Mouse (Mus musculus) adrenal gland, adult 8-10 months (tissue): ENCODE results near the gene Wdr62. TPM values are rescaled to one million over a fixed set of nuclear protein-coding genes. Genes with fewer than 3 reads are reported as not detected.
"Not testable (repeated sequence)": the region's sequence is repeated elsewhere in the genome, so short reads cannot be mapped to it uniquely, and the experiment has no call there.

ENCODE experiments used
- DNase-seq: peaks from one replicate; pipeline ENCODE4 v3.0.0; 2022
- total RNA-seq, 4 experiments: library from RNA; stranded (reverse); gene quantifications; 2 replicates each; pipeline ENCODE4 v1.2.4; 2022

The Wdr62 gene
- total RNA-seq, 4 experiments from 2014 or later: 2.7 to 7.5 (median 4.5) TPM

- DNase-seq: peak; percentile 79
Observed at GRCm38 (mm10) chr7:30202895-30203690, 77.1 kb downstream of the Wdr62 start.

- DNase-seq: not testable (repeated sequence)
Observed at GRCm38 (mm10) chr7:30200661-30201060, 79.6 kb downstream of the Wdr62 start.

GRCm38 (mm10) chr7:30200200-30200599 lies 80.0 kb downstream of the Wdr62 start:
- DNase-seq: no peak

- no peak for DNase-seq
Observed at GRCm38 (mm10) chr7:30199498-30200139, 80.6 kb downstream of the Wdr62 start.

GRCm38 (mm10) chr7:30198481-30198971 lies 81.7 kb downstream of the Wdr62 start, which contains the start of gene Capns1:
Gene Capns1 (minus strand): TSS chr7:30198811.
- DNase-seq: no peak

- no peak for DNase-seq
Observed at GRCm38 (mm10) chr7:30197592-30198129, 82.6 kb downstream of the Wdr62 start.

- no peak for DNase-seq
Observed at GRCm38 (mm10) chr7:30196171-30196570, 84.0 kb downstream of the Wdr62 start.

GRCm38 (mm10) chr7:30195461-30195860 lies 84.8 kb downstream of the Wdr62 start:
- no peak for DNase-seq

- DNase-seq: peak; percentile 95
Observed at GRCm38 (mm10) chr7:30194884-30195283, 85.3 kb downstream of the Wdr62 start.

- DNase-seq: no peak
Observed at GRCm38 (mm10) chr7:30194101-30194831, 86.0 kb downstream of the Wdr62 start.

- DNase-seq: peak; percentile 71
Observed at GRCm38 (mm10) chr7:30193581-30194100, 86.6 kb downstream of the Wdr62 start.

GRCm38 (mm10) chr7:30193013-30193412 lies 87.2 kb downstream of the Wdr62 start:
- DNase-seq: no peak

- DNase-seq: no peak
Observed at GRCm38 (mm10) chr7:30192088-30192487, 88.1 kb downstream of the Wdr62 start.

Other genes starting within 250 kb of the Wdr62 start
- 1 to 10 TPM; 3.7 to 6.6 (median 4.9) TPM for gene Zfp14, start 229.0 kb downstream of the Wdr62 start, total RNA-seq
- gene Zfp82, start 207.5 kb downstream of the Wdr62 start, total RNA-seq: 1 to 10 TPM in 3 of 4 experiments, under 1 TPM in 1; 0.86 to 3.3 (median 2.8) TPM
- gene Gm26920, start 190.0 kb downstream of the Wdr62 start, total RNA-seq: 1 to 10 TPM in 1 of 4 experiments, under 1 TPM in 1, not detected in 2; 0.48 to 2.2 TPM
- gene Zfp566, start 189.9 kb downstream of the Wdr62 start, total RNA-seq: 1 to 10 TPM; 1.9 to 4.7 (median 4.1) TPM
- 10 to 100 TPM; 39.9 to 66.1 (median 44.5) TPM for gene Zfp260, start 185.6 kb downstream of the Wdr62 start, total RNA-seq
- 1 to 10 TPM; 3.6 to 5.7 (median 4.5) TPM for gene Zfp382, start 158.5 kb downstream of the Wdr62 start, total RNA-seq
- 10 to 100 TPM; 46.0 to 55.4 (median 54.0) TPM for gene Zfp146, start 110.7 kb downstream of the Wdr62 start, total RNA-seq
- gene Cox7a1, start 96.3 kb downstream of the Wdr62 start, total RNA-seq: 100 to 1,000 TPM in 3 of 4 experiments, 10 to 100 TPM in 1; 65.3 to 235 (median 137) TPM
- gene Capns1, start 81.6 kb downstream of the Wdr62 start, total RNA-seq: 100 to 1,000 TPM; 562 to 740 (median 679) TPM
- gene Polr2i, start 48.5 kb downstream of the Wdr62 start, total RNA-seq: 10 to 100 TPM; 62.8 to 93.8 (median 72.7) TPM
- gene Tbcb, start 48.1 kb downstream of the Wdr62 start, total RNA-seq: 100 to 1,000 TPM; 102 to 119 (median 108) TPM
- gene Ovol3, start 44.7 kb downstream of the Wdr62 start, total RNA-seq: not detected
- gene Thap8, start 325 bp downstream of the Wdr62 start, total RNA-seq: under 1 TPM in 2 of 4 experiments, not detected in 2; 0.21 to 0.97 TPM
- 10 to 100 TPM; 20.8 to 35.8 (median 30.0) TPM for gene Clip3, start 11.3 kb upstream of the Wdr62 start, total RNA-seq
- 100 to 1,000 TPM in 1 of 4 experiments, 10 to 100 TPM in 3; 60.5 to 112 (median 82.7) TPM for gene Alkbh6, start 28.3 kb upstream of the Wdr62 start, total RNA-seq
- gene Syne4, start 34.4 kb upstream of the Wdr62 start, total RNA-seq: 100 to 1,000 TPM in 1 of 4 experiments, 10 to 100 TPM in 3; 22.5 to 102 (median 57.8) TPM
- 1 to 10 TPM in 3 of 4 experiments, under 1 TPM in 1; 0.87 to 2.2 (median 1.8) TPM for gene E130208F15Rik, start 41.3 kb upstream of the Wdr62 start, total RNA-seq
- gene Sdhaf1, start 43.5 kb upstream of the Wdr62 start, total RNA-seq: 10 to 100 TPM; 13.9 to 18.4 (median 16.1) TPM
- 10 to 100 TPM; 11.5 to 15.8 (median 12.7) TPM for gene Lrfn3, start 82.4 kb upstream of the Wdr62 start, total RNA-seq
- gene Tyrobp, start 133.3 kb upstream of the Wdr62 start, total RNA-seq: 10 to 100 TPM; 31.8 to 65.8 (median 51.1) TPM
- gene Hcst, start 139.4 kb upstream of the Wdr62 start, total RNA-seq: 1 to 10 TPM in 3 of 4 experiments, under 1 TPM in 1; 0.98 to 2.3 (median 1.4) TPM
- gene Nfkbid, start 141.3 kb upstream of the Wdr62 start, total RNA-seq: 1 to 10 TPM in 3 of 4 experiments, under 1 TPM in 1; 0.73 to 2.4 (median 1.7) TPM
- gene Aplp1, start 165.1 kb upstream of the Wdr62 start, total RNA-seq: 10 to 100 TPM; 45.2 to 59.3 (median 46.7) TPM
- not detected for gene Kirrel2, start 177.3 kb upstream of the Wdr62 start, total RNA-seq
- gene Nphs1, start 177.9 kb upstream of the Wdr62 start, total RNA-seq: not detected
- under 1 TPM in 1 of 4 experiments, not detected in 3; 0.56 TPM for gene Prodh2, start 213.2 kb upstream of the Wdr62 start, total RNA-seq